Mouse (Mus musculus) thymus, postnatal 25 days (tissue): Measurements from ENCODE around the gene Ptprd.

Experiments
- DNase-seq: peaks from one replicate; pipeline ENCODE4 v3.0.0; 2022

Gene Ptprd

GRCm38 (mm10) chr4:77537843-77538242 lies 673.9 kb downstream of the Ptprd start:
- no peak for DNase-seq

DNA sequence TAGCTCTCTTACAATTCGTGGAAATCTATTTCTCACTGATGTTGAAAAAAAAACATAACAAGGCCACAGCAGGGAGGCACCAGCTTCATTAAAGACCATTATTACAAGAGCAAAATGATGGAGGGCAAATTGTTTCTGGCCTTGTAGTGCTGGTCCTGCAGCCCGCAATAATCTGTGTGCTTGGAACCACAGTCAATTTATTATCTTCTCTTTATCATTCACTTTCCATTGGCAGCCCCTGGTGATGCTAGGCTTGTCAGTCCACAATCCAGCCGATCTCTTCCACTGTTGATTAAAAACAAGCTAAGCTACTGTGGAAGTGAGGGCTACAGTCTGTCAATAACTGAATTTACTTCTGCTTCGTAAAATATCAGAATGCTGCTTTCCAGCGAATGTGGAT lies 674.4 kb downstream of the Ptprd start:
- DNase-seq, result no peak

GRCm38 (mm10) chr4:77535601-77536000 lies 676.2 kb downstream of the Ptprd start:
- DNase-seq, result no peak

DNA sequence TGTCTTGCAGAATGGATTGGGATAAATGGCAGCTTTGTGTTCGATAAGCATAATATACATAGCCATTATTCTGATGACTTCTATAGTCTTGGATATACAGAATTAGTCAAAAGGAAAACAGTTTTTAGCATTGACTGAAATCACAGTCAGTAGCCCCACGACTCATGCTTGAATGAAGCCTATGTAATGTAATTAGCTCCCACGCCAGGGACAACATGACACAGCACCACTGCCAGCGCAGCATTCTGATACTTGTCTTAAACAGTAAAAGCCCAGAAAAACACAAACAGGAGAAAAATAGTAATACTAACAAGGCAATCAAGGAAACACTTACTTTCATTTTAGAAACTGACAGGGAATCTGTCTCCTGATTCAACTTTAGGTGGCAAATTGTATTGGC lies 677.2 kb downstream of the Ptprd start:
- no peak for DNase-seq

GRCm38 (mm10) chr4:77519166-77519565 lies 692.6 kb downstream of the Ptprd start:
- no peak for DNase-seq

DNA sequence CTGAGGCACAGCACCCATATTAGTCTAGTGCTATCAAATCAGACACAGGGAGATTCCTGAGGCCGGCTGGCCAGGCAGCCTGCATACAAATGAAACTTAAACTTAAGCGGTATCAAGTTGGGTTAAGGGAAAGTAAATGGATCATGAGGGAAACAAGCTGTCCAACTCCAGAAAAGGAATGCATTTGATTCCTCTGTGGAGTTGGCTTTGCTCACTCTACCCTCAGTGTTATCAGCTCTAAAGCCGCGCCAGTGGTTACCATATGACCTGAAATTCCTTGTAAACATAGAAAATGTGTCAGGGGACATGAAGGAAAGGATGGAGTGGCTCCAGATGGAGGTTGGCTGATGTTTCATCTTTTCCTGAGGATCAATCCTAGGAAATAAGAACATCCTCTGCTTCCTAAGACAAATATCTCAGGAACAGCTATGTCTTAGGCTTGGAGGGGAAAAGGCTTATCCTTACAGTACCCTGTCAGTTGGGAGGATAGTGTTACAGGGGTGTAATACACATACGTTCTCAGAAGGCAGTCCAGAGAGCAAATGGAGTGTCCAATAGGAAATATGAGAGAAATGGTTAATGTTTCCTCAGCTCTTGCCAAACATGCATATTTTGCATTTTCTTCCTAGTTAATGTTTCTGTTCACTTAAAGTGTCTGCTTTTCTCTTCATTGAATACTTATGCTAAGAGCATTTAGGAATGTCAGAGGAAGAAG lies 697.7 kb downstream of the Ptprd start:
- DNase-seq, result no peak

- DNase-seq, result no peak
These were observed 698.7 kb downstream of the Ptprd start for GRCm38 (mm10) chr4:77513041-77513440.

DNA sequence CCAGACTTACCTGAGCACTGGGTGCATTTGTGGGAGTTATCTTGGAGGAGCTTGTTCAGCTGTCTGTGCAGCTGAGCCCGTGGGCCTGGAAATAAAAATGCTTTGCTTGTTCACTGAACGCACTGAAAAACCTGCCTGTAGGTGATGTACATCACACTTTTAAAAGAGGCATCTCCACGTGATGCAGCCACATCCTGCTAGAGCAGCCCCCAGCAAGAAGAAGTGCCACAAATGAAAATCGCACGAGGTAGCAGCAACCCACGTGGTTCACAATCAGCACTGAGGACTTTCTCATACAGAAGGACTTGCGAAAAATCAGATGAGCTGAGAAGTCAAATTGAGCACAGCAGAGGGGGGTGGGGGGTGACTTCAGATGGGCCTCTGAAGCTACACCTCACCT lies 757.7 kb downstream of the Ptprd start:
- DNase-seq, result no peak

DNA sequence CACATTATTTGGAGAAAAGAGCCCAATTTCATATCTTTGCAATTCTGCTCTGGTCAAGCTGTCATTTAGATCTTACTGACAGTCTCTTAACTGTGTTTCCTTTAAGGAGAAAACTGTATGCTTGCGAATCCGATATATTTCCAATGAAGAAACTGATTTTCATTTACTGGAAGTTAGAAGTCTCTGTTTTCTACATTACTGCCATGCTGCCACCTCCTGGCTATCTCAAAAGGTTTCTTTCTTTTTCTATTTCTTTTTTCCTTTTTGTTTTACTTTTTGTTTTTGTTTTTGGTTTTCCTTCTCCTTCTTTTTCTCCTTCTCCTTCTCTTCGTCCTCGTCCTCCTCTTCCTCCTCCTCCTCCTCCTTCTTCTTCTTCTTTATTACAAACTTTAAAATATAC lies 812.6 kb downstream of the Ptprd start:
- no peak for DNase-seq

DNA sequence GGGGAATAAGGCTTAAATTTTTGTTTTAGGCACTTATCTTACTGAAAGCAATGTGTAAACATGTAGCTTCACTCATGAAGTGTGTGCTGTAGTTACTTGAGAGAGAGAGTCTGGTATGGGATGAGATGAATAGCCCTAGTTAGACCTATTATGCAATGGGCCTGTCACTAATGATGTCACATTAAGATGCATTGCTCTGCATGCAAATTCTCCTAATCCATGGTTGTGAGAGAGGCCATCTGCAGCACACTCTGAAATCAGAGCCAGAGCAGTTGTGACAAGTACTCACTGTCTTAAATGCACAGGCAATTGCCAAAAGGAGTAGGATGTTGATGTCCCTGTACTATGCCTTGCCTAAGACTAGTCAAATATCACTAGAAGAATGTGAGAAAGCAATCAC lies 850.0 kb downstream of the Ptprd start:
- no peak for DNase-seq

GRCm38 (mm10) chr4:77327198-77327597 lies 884.6 kb downstream of the Ptprd start:
- no peak for DNase-seq

- no peak for DNase-seq
These were observed 894.6 kb downstream of the Ptprd start for GRCm38 (mm10) chr4:77317060-77317680.

- DNase-seq, result no peak
These were observed 895.1 kb downstream of the Ptprd start for GRCm38 (mm10) chr4:77316644-77317043.

DNA sequence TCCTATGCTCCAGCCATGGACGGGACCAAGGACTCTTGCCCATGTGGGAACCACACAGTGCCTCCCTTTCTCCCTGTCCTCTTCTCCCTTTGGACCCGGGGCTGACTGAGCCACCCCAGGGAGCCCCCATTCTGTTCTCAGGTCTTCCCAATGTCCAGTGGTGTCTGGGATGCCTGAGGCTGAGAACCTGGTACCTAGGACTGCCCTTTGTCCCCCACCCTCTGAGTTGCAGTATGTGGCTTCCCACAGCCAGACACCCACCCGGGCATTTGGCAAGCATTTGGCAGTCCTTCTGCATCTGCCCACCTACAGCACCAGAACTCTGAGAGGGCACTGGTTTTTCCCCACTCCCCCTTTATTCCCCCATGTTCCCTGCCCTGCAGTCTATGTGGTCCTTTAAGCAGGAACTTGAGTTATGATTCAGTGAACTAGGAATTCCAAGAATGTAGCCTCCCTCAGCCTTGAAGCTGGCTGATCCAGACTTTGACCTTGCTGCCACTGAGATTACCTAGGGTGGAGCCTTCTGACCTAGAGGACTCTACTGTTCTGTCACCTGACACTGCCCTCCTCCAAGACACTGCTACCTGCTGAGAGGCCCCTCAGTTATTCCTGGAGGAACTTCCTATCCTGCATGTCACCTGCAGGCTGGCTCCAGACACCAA lies 901.5 kb downstream of the Ptprd start:
- DNase-seq, result no peak

- no peak for DNase-seq
These were observed 928.3 kb downstream of the Ptprd start for GRCm38 (mm10) chr4:77283423-77283822.

- DNase-seq, result no peak
These were observed 933.8 kb downstream of the Ptprd start for GRCm38 (mm10) chr4:77277913-77278312.

DNA sequence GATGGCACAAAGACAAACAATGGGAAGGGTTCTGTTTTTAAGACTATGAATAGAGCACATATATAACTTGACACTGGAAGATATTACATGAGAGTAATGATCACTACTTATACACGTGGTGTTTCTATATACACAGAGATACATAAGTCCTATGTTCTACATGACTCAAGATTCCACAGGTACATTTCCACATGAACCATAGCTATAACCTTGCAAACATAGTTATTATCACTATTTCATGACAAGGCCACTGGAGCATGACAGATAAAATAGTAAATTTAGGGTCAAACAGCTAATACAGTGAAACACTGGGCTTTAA lies 951.8 kb downstream of the Ptprd start:
- no peak for DNase-seq

- no peak for DNase-seq
These were observed 952.4 kb downstream of the Ptprd start for GRCm38 (mm10) chr4:77259250-77259971.

- no peak for DNase-seq
These were observed 960.6 kb downstream of the Ptprd start for GRCm38 (mm10) chr4:77251188-77251587.

DNA sequence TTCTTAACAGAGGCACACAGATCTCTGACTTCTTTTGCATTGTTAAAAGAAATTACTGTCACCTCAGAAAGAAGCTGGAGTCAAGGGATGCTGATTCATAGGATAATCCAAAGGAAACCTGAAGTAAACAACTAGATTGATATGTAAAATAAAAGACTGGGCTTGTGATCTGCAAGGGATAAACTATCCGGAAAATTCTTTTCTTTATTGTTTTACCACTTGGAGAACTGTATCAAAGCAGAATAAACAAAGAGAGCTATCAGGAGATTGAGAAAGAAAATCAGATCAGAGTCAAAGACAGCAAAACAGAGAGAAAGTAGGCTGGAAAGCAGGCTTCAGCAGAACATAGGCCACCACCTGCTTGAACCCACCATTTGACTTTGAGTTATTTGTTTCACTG lies 962.0 kb downstream of the Ptprd start:
- no peak for DNase-seq

- no peak for DNase-seq
These were observed 962.8 kb downstream of the Ptprd start for GRCm38 (mm10) chr4:77248918-77249317.

DNA sequence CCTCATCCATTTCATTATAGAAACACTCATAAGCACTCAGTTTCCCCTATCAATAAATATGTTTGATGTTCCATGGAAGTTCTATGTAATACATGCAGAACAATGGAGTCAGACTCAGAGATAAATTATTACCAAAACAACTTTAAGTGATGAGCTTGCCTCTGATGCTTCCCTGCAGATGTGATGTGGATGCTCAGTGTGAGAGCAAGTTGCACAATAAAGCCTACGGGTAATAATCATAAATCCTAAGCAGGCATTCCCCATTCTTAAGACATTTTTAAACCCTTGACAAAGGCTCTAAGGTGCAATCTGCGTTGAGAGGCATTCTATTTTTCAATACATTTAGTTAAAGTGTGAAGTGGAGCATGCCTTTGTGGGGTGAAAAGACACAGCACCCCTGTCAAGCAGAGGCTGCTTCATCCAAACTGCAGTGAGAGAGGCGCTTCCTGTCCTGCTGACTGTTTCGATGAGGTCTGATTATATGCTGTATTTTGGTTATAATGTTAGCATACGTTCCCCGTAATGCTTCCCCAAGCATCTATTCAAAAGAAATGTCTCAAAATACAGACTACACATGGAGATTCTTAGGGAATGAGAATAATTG lies 969.8 kb downstream of the Ptprd start:
- no peak for DNase-seq

GRCm38 (mm10) chr4:77238144-77238543 lies 973.6 kb downstream of the Ptprd start:
- no peak for DNase-seq
